Mouse (Mus musculus) small intestine, adult 2 months (tissue): ENCODE results near the gene Stk33.

ENCODE experiments used
- CTCF ChIP-seq: fragments of 200-500 bp; IDR thresholded peaks from 2 replicates; pipeline ENCODE4 v1.5.1; 2012; ENCODE audit warnings: low read depth, mild to moderate bottlenecking, control low read depth, inconsistent platforms, low read length, moderate library complexity, mixed read lengths; ENCODE audit not compliant: insufficient replicate concordance, insufficient read length; ENCODE audit errors: extremely low read depth
- POLR2A ChIP-seq: fragments of 200-500 bp; IDR thresholded peaks from 2 replicates; pipeline ENCODE4 v1.6.1; 2012; ENCODE audit warnings: low read depth, mild to moderate bottlenecking, control low read depth, inconsistent platforms, low read length, moderate library complexity

GRCm38 (mm10) chr7:109295351-109295750 lies 143.5 kb downstream of the Stk33 start:
- TF ChIP-seq CTCF: no peak
- TF ChIP-seq POLR2A: no peak
